Mouse (Mus musculus) lung, postnatal 0 days (tissue): ENCODE data around the gene Tspan32. TPM values are rescaled to one million over a fixed set of nuclear protein-coding genes. Genes with fewer than 3 reads are reported as not detected.

ENCODE experiments used
- ATAC-seq: fragments of 200-750 bp; cut with Nextera tagmentation; 2 replicates; pipeline ENCODE4 v1.8.0; 2017; ENCODE audit warnings: moderate library complexity
- DNase-seq: peaks from one replicate; pipeline ENCODE4 v3.0.0-alpha.2; 2016; ENCODE audit warnings: low spot score
- H3K27ac ChIP-seq: fragments of 300-500 bp; sonication (generic); 2 replicates; pipeline ENCODE4 v1.5.1; 2014; ENCODE audit warnings: antibody characterized with exemption, mild to moderate bottlenecking, low read length, mixed read lengths
- H3K27me3 ChIP-seq: fragments of 300-500 bp; sonication (generic); replicated peaks from 2 replicates; pipeline ENCODE4 v1.6.1; 2014; ENCODE audit warnings: low read length, mixed read lengths; ENCODE audit not compliant: insufficient read depth
- H3K36me3 ChIP-seq: fragments of 300-500 bp; sonication (generic); 2 replicates; pipeline ENCODE4 v1.6.1; 2014; ENCODE audit warnings: low read length, mixed read lengths; ENCODE audit not compliant: insufficient read depth
- H3K4me1 ChIP-seq: fragments of 300-500 bp; sonication (generic); 2 replicates; pipeline ENCODE4 v1.6.1; 2014; ENCODE audit warnings: antibody characterized with exemption, low read depth, low read length, mixed read lengths; ENCODE audit not compliant: insufficient read depth
- H3K4me2 ChIP-seq: fragments of 300-500 bp; sonication (generic); replicated peaks from 2 replicates; pipeline ENCODE4 v1.6.1; 2014; ENCODE audit warnings: low read depth, mild to moderate bottlenecking, low read length, moderate library complexity, mixed read lengths
- H3K4me3 ChIP-seq: fragments of 300-500 bp; sonication (generic); 2 replicates; pipeline ENCODE4 v1.5.1; 2014; ENCODE audit warnings: low read depth, low read length
- H3K9ac ChIP-seq: fragments of 300-500 bp; sonication (generic); replicated peaks from 2 replicates; pipeline ENCODE4 v1.6.1; 2014; ENCODE audit warnings: low read depth, mild to moderate bottlenecking
- H3K9me3 ChIP-seq: fragments of 300-500 bp; sonication (generic); 2 replicates; pipeline ENCODE4 v1.6.1; 2016; ENCODE audit warnings: low read length, mixed read lengths
- CTCF ChIP-seq: IDR thresholded peaks from 2 replicates; pipeline ENCODE4 v1.5.1; 2016; ENCODE audit warnings: antibody characterized with exemption, mild to moderate bottlenecking
- EP300 ChIP-seq: IDR thresholded peaks from 2 replicates; pipeline ENCODE4 v1.6.1; 2016; ENCODE audit warnings: antibody characterized with exemption, mild to moderate bottlenecking, control low read depth
- WGBS: fragments of 180-500 bp; shearing (Covaris S2); extraction: QIAGEN DNeasy Blood & Tissue Kit; methylation state at CpG from one replicate; pipeline ENCODE4 v1.1.7; 2014; 5-methylcytosine and 5-hydroxymethylcytosine counted together
- polyA plus RNA-seq: library from polyadenylated mRNA; unstranded; fragments of >200 nt; fragmentation: Nextera tagmentation; extraction: Ambion mirVana; gene quantifications from 2 replicates; pipeline ENCODE4 v1.2.1, GENCODE M21; 2015

Gene Tspan32
- polyA plus RNA-seq, 1 experiment from 2014 or later = 6.1 TPM

DNA sequence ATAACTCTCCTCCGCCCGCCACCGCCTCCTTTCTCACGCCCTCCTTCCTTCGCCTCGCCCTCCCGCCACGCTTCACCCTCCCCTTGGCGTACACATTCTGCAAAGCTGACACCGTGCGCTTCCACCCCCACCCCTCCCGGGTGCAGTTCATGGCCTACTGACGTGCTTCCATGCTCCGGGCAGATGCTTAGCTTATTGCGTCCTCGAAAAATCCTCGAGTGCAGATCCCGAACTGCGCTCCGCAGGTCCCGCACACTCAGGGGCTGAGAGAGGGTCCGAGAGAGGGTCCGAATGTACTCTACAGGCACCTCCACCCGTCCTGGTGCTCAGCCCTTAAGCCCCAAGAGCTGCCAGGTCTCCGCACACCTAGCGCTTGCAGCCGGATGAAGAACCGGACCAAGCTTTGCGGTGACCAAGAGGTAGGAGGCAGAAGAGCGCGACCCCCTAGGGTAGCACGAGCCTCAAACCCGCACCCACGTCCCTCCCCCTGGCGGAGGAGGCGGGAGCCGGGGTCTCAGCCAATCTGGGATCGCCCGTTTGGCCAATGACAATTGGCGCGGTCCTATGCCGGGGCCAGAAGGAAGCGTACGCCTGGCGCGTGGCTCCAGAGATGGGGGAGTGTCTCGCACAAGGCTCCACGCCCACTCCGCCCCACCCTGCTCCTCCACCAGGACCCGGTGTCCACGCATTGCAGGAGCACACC is 35.9 kb upstream of the Tspan32 start, which contains the start of gene Ascl2:
Gene Ascl2 (minus strand): TSS at position 456 of the 703 bp plus-strand sequence.
- H3K4me1 ChIP-seq = peaks cover 12% of the 10 kb centered on the region; the same call in 1 of the 2 replicates
- no peak within 1 kb of the TSS for H3K9ac ChIP-seq
- 3% methylated on average over 50 of the region's 51 CpGs for WGBS
- peaks cover 36% of the 10 kb centered on the region for H3K27me3 ChIP-seq
- TF ChIP-seq EP300 = no peak
- no peak for TF ChIP-seq CTCF
- no peaks in the 10 kb centered on the region for H3K36me3 ChIP-seq
- 0 out of 2 replicates have a peak within 1 kb of the TSS, but pooled peaks have one; percentile 51 for H3K27ac ChIP-seq
- H3K9me3 ChIP-seq = no peaks in the 10 kb centered on the region
- DNase-seq (peak; percentile 27), ATAC-seq (peak; percentile 27; the same call in 1 of the 2 replicates)
- H3K4me2 ChIP-seq = peak within 1 kb of the TSS; percentile 77
- peak within 1 kb of the TSS; percentile 37 for H3K4me3 ChIP-seq

GRCm38 (mm10) chr7:142981908-142982307 is 22.9 kb upstream of the Tspan32 start:
- WGBS = 45% methylated on average over 4 of the region's 4 CpGs
- Histone ChIP-seq H3K4me2 (no peak overlapping the region), H3K4me3 (no peak overlapping the region), H3K36me3 (no peaks in the 10 kb centered on the region), H3K9ac (no peak overlapping the region), H3K27ac (no peak overlapping the region), H3K4me1 (no peaks in the 10 kb centered on the region), H3K27me3 (no peaks in the 10 kb centered on the region), H3K9me3 (no peaks in the 10 kb centered on the region)
- DNase-seq = no peak
- no peak for ATAC-seq
- TF ChIP-seq EP300 (no peak), CTCF (no peak)

GRCm38 (mm10) chr7:142985146-142985545 is 19.7 kb upstream of the Tspan32 start:
- Histone ChIP-seq H3K4me3 (no peak overlapping the region), H3K9ac (no peak overlapping the region), H3K36me3 (no peaks in the 10 kb centered on the region), H3K27ac (no peak overlapping the region), H3K9me3 (no peaks in the 10 kb centered on the region), H3K4me1 (no peaks in the 10 kb centered on the region), H3K4me2 (no peak overlapping the region), H3K27me3 (no peaks in the 10 kb centered on the region)
- no peak for DNase-seq
- ATAC-seq = no peak
- WGBS = 98% methylated on average over 4 of the region's 4 CpGs
- TF ChIP-seq EP300 = no peak
- no peak for TF ChIP-seq CTCF

DNA sequence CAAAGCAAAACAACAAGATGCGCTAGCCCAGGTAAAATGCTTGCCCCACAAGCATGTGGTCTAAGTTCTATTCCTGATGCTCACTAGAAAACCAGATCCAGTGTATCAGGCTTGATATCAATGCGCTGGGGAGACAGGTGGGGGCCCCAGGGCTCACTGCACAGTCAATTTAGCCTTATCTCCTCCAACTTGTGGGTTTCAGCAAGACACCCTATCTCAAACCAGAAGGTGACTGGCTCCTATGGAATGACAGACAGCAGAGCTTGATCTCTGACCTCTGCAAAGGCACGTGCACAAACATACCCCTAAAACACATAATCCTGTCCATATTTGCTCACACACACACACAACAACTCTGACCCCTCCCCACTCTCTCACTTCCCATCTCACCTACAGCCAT is 17.1 kb upstream of the Tspan32 start:
- no peak for ATAC-seq
- H3K9me3 ChIP-seq = no peaks in the 10 kb centered on the region
- H3K27me3 ChIP-seq = no peaks in the 10 kb centered on the region
- no peaks in the 10 kb centered on the region for H3K4me1 ChIP-seq
- 70% methylated on average over 3 of the region's 3 CpGs for WGBS
- H3K4me3 ChIP-seq = no peak overlapping the region
- H3K36me3 ChIP-seq = no peaks in the 10 kb centered on the region
- H3K4me2 ChIP-seq = no peak overlapping the region
- no peak for DNase-seq
- no peak for TF ChIP-seq EP300
- no peak for TF ChIP-seq CTCF
- H3K9ac ChIP-seq = no peak overlapping the region
- H3K27ac ChIP-seq = no peak overlapping the region

DNA sequence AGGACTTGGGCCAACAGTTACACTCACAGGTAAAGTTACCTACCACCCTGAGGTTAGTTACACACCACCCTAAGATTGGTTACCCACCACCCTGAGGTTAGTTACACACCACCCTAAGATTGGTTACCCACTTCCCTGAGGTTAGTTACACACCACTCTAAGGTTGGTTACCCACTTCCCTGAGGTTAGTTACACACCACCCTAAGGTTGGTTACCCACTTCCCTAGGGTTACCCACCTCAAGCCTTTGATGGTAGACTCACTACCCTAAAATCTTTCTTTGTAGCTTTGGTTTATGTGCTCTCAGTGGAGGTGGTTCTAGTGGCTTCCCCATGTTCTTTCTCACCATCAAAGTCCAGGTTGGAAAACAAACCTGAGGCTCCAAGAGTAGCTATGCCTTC is 9.8 kb upstream of the Tspan32 start:
- H3K4me3 ChIP-seq = no peak overlapping the region

DNA sequence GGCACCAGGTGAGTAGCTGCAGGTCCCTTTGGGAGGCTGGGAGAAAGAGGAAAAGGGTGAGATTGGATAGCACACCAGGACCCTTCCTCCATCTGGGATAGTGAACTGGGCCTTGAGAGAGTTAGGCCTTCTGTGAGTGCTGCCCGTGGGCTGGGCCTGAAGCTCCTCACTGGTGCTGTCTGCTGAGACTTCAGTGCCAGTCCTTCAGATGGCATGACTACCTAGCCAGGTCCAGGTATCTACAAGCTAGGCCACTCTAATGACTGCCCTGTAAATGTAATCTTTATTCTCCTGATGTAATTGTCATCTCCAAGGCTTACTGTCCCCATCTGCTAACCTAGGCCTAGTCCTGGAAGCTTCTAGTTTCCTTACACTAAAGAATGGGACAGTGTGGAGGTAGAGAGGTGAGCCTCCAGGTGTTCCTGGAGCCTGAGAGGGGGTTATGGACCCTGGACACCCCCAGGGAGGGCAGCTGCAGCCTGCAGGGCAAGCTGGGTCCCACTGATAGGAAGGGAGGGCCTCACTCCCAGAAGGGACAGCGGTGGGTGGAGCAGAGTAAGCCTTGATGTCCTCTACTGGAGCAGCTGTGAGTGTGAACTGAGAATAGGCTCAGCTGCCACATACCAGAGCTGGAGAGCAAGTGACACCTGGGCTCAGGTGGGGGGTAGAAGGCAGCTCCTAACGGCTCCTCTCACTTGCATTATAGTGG is 9.1 kb upstream of the Tspan32 start:
- ATAC-seq = no peak
- no peaks in the 10 kb centered on the region for H3K36me3 ChIP-seq
- WGBS = 51% methylated on average over 3 of the region's 3 CpGs
- no peaks in the 10 kb centered on the region for H3K4me1 ChIP-seq
- H3K9ac ChIP-seq = no peak overlapping the region
- H3K4me3 ChIP-seq = no peak overlapping the region
- TF ChIP-seq EP300 = no peak
- no peak for TF ChIP-seq CTCF
- no peaks in the 10 kb centered on the region for H3K9me3 ChIP-seq
- no peak overlapping the region for H3K4me2 ChIP-seq
- DNase-seq = no peak
- no peak overlapping the region for H3K27ac ChIP-seq
- no peaks in the 10 kb centered on the region for H3K27me3 ChIP-seq

More for the DNA sequence above, 9.8 kb upstream of the Tspan32 start:
- TF ChIP-seq EP300 = no peak
- TF ChIP-seq CTCF = no peak
- ATAC-seq (no peak), DNase-seq (no peak)
- Histone ChIP-seq H3K27me3 (no peaks in the 10 kb centered on the region), H3K36me3 (no peaks in the 10 kb centered on the region), H3K4me2 (no peak overlapping the region), H3K9me3 (no peaks in the 10 kb centered on the region), H3K27ac (no peak overlapping the region), H3K9ac (no peak overlapping the region), H3K4me1 (no peaks in the 10 kb centered on the region)
